Mouse (Mus musculus): ENCODE data around the gene Olfr294. TPM values are rescaled to one million over a fixed set of nuclear protein-coding genes. Genes with fewer than 3 reads are reported as not detected.

The Olfr294 gene
- not detected in 2 replicates for polyA plus RNA-seq (2015; fragmentation: Nextera tagmentation; extraction: Ambion mirVana)

GRCm38 (mm10) chr7:86616543-86616942, at the start of gene Olfr294:
Gene Olfr294, minus strand, starts transcription at chr7:86616643.
- H3K27me3 ChIP-seq: no peaks in the 10 kb centered on the region
- ATAC-seq (replicated peaks): no peak
- no peaks in the 10 kb centered on the region for H3K4me1 ChIP-seq
- H3K36me3 ChIP-seq: no peaks in the 10 kb centered on the region
- 60% methylated on average over 2 of the region's 2 CpGs for WGBS
- H3K9ac ChIP-seq (replicated peaks): no peak within 1 kb of the TSS
- H3K4me2 ChIP-seq (replicated peaks): no peak within 1 kb of the TSS
- no peak within 1 kb of the TSS for H3K27ac ChIP-seq (replicated peaks)
- H3K4me3 ChIP-seq: no peak within 1 kb of the TSS
- no peaks in the 10 kb centered on the region for H3K9me3 ChIP-seq

DNA sequence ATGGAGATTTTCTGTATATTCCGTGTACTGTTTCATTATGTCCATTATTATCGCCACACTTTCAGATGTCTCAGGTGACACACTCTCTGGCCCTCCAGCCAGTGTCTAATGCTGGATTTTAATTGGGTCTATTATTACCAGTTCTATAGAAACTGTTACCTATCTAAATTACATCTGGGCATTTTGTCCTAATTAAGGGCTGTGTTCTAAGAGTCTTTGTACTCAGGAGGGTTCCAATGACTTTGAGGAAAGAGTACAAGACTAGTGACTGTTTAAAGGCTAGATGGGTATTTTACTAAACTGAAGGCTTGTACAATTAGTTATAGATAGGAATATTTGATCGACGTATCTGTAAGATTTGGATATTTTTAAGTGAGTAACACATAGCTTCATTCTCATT, 32.3 kb upstream of the Olfr294 start, which contains the start of gene Olfr293:
Gene Olfr293 (plus strand): TSS at position 301 of the 400 bp plus-strand sequence.
- Histone ChIP-seq H3K36me3 (no peaks in the 10 kb centered on the region), H3K4me2 (replicated peaks) (no peak within 1 kb of the TSS), H3K9me3 (no peaks in the 10 kb centered on the region), H3K4me1 (no peaks in the 10 kb centered on the region), H3K27me3 (no peaks in the 10 kb centered on the region), H3K27ac (replicated peaks) (no peak within 1 kb of the TSS), H3K9ac (replicated peaks) (no peak within 1 kb of the TSS), H3K4me3 (no peak within 1 kb of the TSS)
- 92% methylated on average over 4 of the region's 4 CpGs for WGBS
- ATAC-seq (replicated peaks): no peak

DNA sequence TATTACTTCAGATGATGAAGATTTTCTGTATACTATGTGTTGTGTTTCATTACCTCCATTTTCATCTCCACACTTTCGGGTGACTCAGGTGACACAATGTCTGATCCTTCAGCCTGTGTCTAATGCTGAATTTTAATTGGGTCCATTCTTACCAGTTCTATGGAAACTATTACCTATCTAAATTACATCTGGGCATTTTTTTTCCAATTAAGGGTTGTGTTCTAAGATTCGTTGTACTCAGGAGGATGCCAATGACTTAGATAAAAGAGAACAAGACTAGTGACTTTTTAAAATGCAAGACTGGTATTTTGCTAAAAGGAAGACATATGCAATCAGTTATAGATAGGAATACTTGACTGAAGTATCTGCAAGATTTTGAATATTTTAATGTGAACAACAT, 32.9 kb downstream of the Olfr294 start, which contains the start of gene Olfr295:
Gene Olfr295 (plus strand): TSS at position 301 of the 400 bp plus-strand sequence.
- H3K27me3 ChIP-seq: no peaks in the 10 kb centered on the region
- H3K9ac ChIP-seq (replicated peaks): no peak within 1 kb of the TSS
- no peaks in the 10 kb centered on the region for H3K36me3 ChIP-seq
- no peak within 1 kb of the TSS for H3K4me2 ChIP-seq (replicated peaks)
- ATAC-seq (replicated peaks): no peak
- no peak within 1 kb of the TSS for H3K27ac ChIP-seq (replicated peaks)
- H3K4me1 ChIP-seq: no peaks in the 10 kb centered on the region
- H3K4me3 ChIP-seq: no peak within 1 kb of the TSS
- H3K9me3 ChIP-seq: no peaks in the 10 kb centered on the region
- 84% methylated on average over 2 of the region's 2 CpGs for WGBS

Other genes starting within 250 kb of the Olfr294 start
- not detected in 2 replicates for gene Olfr305, start 249.7 kb downstream of the Olfr294 start, polyA plus RNA-seq (2015; fragmentation: Nextera tagmentation; extraction: Ambion mirVana)
- not detected in 2 replicates for gene Olfr304, start 230.0 kb downstream of the Olfr294 start, polyA plus RNA-seq (2015; fragmentation: Nextera tagmentation; extraction: Ambion mirVana)
- not detected in 2 replicates for gene Olfr303, start 218.9 kb downstream of the Olfr294 start, polyA plus RNA-seq (2015; fragmentation: Nextera tagmentation; extraction: Ambion mirVana)
- gene Olfr301, start 212.8 kb downstream of the Olfr294 start, polyA plus RNA-seq (2015; fragmentation: Nextera tagmentation; extraction: Ambion mirVana): not detected in 2 replicates
- not detected in 2 replicates for gene Olfr299, start 156.7 kb downstream of the Olfr294 start, polyA plus RNA-seq (2015; fragmentation: Nextera tagmentation; extraction: Ambion mirVana)
- not detected in 2 replicates for gene Olfr298, start 124.2 kb downstream of the Olfr294 start, polyA plus RNA-seq (2015; fragmentation: Nextera tagmentation; extraction: Ambion mirVana)
- not detected in 2 replicates for gene Olfr297, start 96.7 kb downstream of the Olfr294 start, polyA plus RNA-seq (2015; fragmentation: Nextera tagmentation; extraction: Ambion mirVana)
- gene Olfr295, start 32.8 kb downstream of the Olfr294 start, polyA plus RNA-seq (2015; fragmentation: Nextera tagmentation; extraction: Ambion mirVana): not detected in 2 replicates
- not detected in 2 replicates for gene Olfr293, start 32.4 kb upstream of the Olfr294 start, polyA plus RNA-seq (2015; fragmentation: Nextera tagmentation; extraction: Ambion mirVana)
- not detected in 2 replicates for gene Olfr292, start 71.7 kb upstream of the Olfr294 start, polyA plus RNA-seq (2015; fragmentation: Nextera tagmentation; extraction: Ambion mirVana)
- 0.37 and 0.47 TPM in 2 replicates for gene Folh1, start 159.3 kb upstream of the Olfr294 start, polyA plus RNA-seq (2015; fragmentation: Nextera tagmentation; extraction: Ambion mirVana)
- gene Vmn2r77, start 178.4 kb upstream of the Olfr294 start, polyA plus RNA-seq (2015; fragmentation: Nextera tagmentation; extraction: Ambion mirVana): not detected in 2 replicates